Mouse (Mus musculus) lung, adult 2 months (tissue): ENCODE results near the gene Il20. TPM values are rescaled to one million over a fixed set of nuclear protein-coding genes. Genes with fewer than 3 reads are reported as not detected.
A peak's percentile ranks its signal among the peaks of the same experiment; 100 is the strongest.

Source experiments
- DNase-seq: peaks from one replicate; pipeline ENCODE4 v3.0.0; 2022
- H3K4me1 ChIP-seq: fragments of 200-500 bp; 2 replicates; pipeline ENCODE4 v1.6.1; 2011; ENCODE audit warnings: low read length; ENCODE audit not compliant: control insufficient read depth, insufficient read depth
- H3K4me3 ChIP-seq: fragments of 200-500 bp; replicated peaks from 2 replicates; pipeline ENCODE3; 2011; ENCODE audit warnings: low read depth, mild to moderate bottlenecking, control low read depth, low read length; ENCODE audit errors: extremely low read depth
- CTCF ChIP-seq: fragments of 200-500 bp; IDR thresholded peaks from 2 replicates; pipeline ENCODE4 v1.5.1; 2011; ENCODE audit warnings: mild to moderate bottlenecking, low read length, control low read depth; ENCODE audit not compliant: insufficient read depth
- POLR2A ChIP-seq: fragments of 200-500 bp; IDR thresholded peaks from 2 replicates; pipeline ENCODE4 v1.6.1; 2011; ENCODE audit warnings: low read depth, mild to moderate bottlenecking, control low read depth, low read length, borderline replicate concordance; ENCODE audit errors: extremely low read depth
- WGBS: fragments of 180-500 bp; shearing (Covaris S2); methylation state at CpG from one replicate; pipeline ENCODE4 v1.1.7; 2018; 5-methylcytosine and 5-hydroxymethylcytosine counted together
- polyA plus RNA-seq: library from polyadenylated mRNA; depleted of rRNA; stranded (reverse); fragments of >200 nt; gene quantifications from 2 replicates; pipeline ENCODE4 v1.2.3, GENCODE M21; 2012; rRNA removed

The Il20 gene
- polyA plus RNA-seq, 1 experiment, result not detected

DNA sequence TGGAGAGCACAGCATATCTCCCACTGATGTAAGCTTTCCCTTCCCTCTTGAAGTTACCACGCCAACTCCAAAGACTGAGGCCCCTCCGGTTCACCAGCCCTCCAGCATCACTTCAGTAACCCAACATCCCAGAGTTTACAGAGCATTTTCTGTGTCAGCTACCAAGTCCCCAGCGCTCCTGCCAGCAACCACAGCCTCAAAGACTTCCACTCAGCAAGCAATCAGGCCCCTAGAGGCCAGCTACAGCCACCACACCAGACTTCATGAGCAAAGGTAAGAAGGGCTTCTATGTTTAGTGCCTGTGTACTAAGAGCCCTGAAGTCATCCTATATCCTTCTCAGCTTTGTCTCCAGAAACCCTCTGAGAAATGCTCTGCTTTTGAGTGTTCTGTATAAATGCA, 35.3 kb downstream of the Il20 start:
- TF ChIP-seq CTCF (no peak), POLR2A (no peak)
- 75% methylated on average over 3 of the region's 3 CpGs for WGBS
- no peak for DNase-seq
- H3K4me1 ChIP-seq, result no peaks in the 10 kb centered on the region
- H3K4me3 ChIP-seq, result no peak overlapping the region

GRCm38 (mm10) chr1:130875139-130875538, 36.1 kb downstream of the Il20 start:
- WGBS, result 14% methylated on average over 3 of the region's 3 CpGs
- DNase-seq, result peak; percentile 16
- TF ChIP-seq CTCF, result peak; percentile 24; the same call in 1 of the 2 replicates
- TF ChIP-seq POLR2A, result no peak

GRCm38 (mm10) chr1:130872912-130873311, 38.3 kb downstream of the Il20 start:
- Histone ChIP-seq H3K4me1 (no peaks in the 10 kb centered on the region), H3K4me3 (no peak overlapping the region)
- DNase-seq, result no peak
- WGBS, result 79% methylated on average over 2 of the region's 2 CpGs
- no peak for TF ChIP-seq POLR2A

More at GRCm38 (mm10) chr1:130875139-130875538, 36.1 kb downstream of the Il20 start:
- Histone ChIP-seq H3K4me1 (no peaks in the 10 kb centered on the region), H3K4me3 (no peak overlapping the region)

DNA sequence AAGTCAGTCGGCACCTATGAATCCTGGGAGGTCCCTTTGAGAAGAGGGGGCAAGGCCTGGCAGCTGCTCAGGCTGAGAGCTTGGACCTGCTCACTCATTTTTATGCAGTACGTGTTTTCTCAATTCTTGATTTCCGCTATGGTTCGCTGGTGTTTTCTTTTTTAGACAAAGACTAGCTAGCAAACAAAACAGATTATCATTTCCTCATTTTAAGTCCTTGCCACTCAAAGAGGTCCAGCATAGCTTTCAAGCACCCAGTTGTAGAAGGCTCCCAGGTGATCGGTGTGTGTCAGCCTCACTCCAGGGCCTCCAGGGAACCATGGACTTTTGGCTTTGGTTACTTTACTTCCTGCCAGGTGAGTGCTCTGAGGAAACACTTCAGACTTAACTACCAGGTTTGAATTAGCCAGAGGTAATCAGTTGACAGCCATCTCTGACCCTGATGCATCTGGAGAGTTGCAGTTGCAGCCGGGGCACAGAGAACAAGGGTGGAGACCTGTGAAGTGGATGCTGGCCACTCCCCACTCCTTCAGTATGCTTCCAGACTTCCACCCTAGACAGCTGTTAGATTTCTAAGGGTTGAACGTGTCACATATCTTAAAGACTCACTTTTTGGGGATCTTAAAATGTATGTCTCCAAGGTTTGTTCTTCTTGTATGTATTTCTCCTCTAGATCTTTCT, 45.6 kb downstream of the Il20 start, which contains the start of gene Fcmr:
TSS of gene Fcmr (plus strand) at position 129 of the 681 bp plus-strand sequence.
- no peak for DNase-seq
- H3K4me1 ChIP-seq, result no peaks in the 10 kb centered on the region
- no peak within 1 kb of the TSS for H3K4me3 ChIP-seq
- no peak for TF ChIP-seq POLR2A
- TF ChIP-seq CTCF, result no peak
- WGBS, result 67% methylated on average over 7 of the region's 7 CpGs

- no peak for TF ChIP-seq CTCF
- no peak for TF ChIP-seq POLR2A
- WGBS, result 90% methylated on average over 5 of the region's 5 CpGs
- DNase-seq, result no peak
- Histone ChIP-seq H3K4me3 (no peak overlapping the region), H3K4me1 (no peaks in the 10 kb centered on the region)
Observed at GRCm38 (mm10) chr1:130864741-130865140, 46.5 kb downstream of the Il20 start.

DNA sequence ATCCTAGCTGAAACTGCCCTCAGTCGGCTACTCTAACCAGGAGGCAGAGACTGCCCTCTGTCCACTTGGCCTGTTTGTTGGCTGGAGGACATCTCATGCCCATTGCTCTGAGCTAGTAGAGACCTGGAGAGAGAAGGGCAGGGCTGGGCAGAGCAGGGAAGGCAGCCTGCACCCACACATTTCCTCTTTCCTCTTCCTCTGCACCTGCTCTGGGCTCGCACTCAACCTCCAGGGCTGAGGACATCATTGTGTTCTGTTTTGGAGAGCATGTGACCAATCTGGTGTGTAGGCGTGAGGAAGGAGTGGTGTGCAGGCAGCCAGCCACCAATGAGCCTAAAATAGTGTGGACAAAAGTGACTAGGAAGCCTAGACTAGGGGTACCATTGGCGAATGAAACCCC, 47.0 kb downstream of the Il20 start:
- TF ChIP-seq CTCF (no peak), POLR2A (no peak)

GRCm38 (mm10) chr1:130857456-130857855, 53.8 kb downstream of the Il20 start:
- no peak for DNase-seq
- 78% methylated on average over 4 of the region's 4 CpGs for WGBS
- TF ChIP-seq CTCF (no peak), POLR2A (no peak)
- no peaks in the 10 kb centered on the region for H3K4me1 ChIP-seq
- H3K4me3 ChIP-seq, result no peak overlapping the region

More for the DNA sequence above, 47.0 kb downstream of the Il20 start:
- Histone ChIP-seq H3K4me3 (no peak overlapping the region), H3K4me1 (no peaks in the 10 kb centered on the region)
- no peak for DNase-seq
- whole genome bisulfite sequencing, result 62% methylated on average over 4 of the region's 4 CpGs

Other genes with a start within 250 kb of the Il20 start
- gene C4bp, start 249.8 kb downstream of the Il20 start, polyA plus RNA-seq, result 0.06 and 0.15 TPM in 2 replicates
- 0.10 TPM in 1 of 2 replicates, not detected in the other for gene Gm29427, start 195.7 kb downstream of the Il20 start, polyA plus RNA-seq
- 2.2 and 3.1 TPM in 2 replicates for gene Yod1, start 194.1 kb downstream of the Il20 start, polyA plus RNA-seq
- 16.7 and 23.7 TPM in 2 replicates for gene Pfkfb2, start 182.2 kb downstream of the Il20 start, polyA plus RNA-seq
- 25.6 and 35.4 TPM in 2 replicates for gene AA986860, start 179.5 kb downstream of the Il20 start, polyA plus RNA-seq
- gene Fcamr, start 110.5 kb downstream of the Il20 start, polyA plus RNA-seq, result 0.71 and 1.3 TPM in 2 replicates
- gene Pigr, start 84.8 kb downstream of the Il20 start, polyA plus RNA-seq, result 15.2 and 21.6 TPM in 2 replicates
- 21.9 and 25.0 TPM in 2 replicates for gene Fcmr, start 45.8 kb downstream of the Il20 start, polyA plus RNA-seq
- gene Il24, start 24.0 kb downstream of the Il20 start, polyA plus RNA-seq, result not detected in 2 replicates
- gene Il19, start 28.7 kb upstream of the Il20 start, polyA plus RNA-seq, result not detected in 2 replicates
- gene Il10, start 108.4 kb upstream of the Il20 start, polyA plus RNA-seq, result 0.08 TPM in 1 of 2 replicates, not detected in the other
- gene Mapkapk2, start 186.4 kb upstream of the Il20 start, polyA plus RNA-seq, result 91.4 and 120 TPM in 2 replicates
- 1.9 and 2.7 TPM in 2 replicates for gene Dyrk3, start 226.9 kb upstream of the Il20 start, polyA plus RNA-seq
- 26.4 and 31.9 TPM in 2 replicates for gene Eif2d, start 241.7 kb upstream of the Il20 start, polyA plus RNA-seq